Mouse (Mus musculus): ENCODE measurements around the gene Copb1. TPM values are rescaled to one million over a fixed set of nuclear protein-coding genes. Genes with fewer than 3 reads are reported as not detected.

Copb1 gene
- total RNA-seq (2015) (142 and 161 TPM in 2 replicates), total RNA-seq (2017) (82.5 and 85.9 TPM in 2 replicates)

- peak; percentile 98 for ATAC-seq (ENCODE audit: poor library complexity, severe bottlenecking)
These were observed at the start of gene Copb1 for GRCm38 (mm10) chr7:114253885-114254833. Gene Copb1 (minus strand): TSS chr7:114254711.

GRCm38 (mm10) chr7:114301293-114301782, 46.8 kb upstream of the Copb1 start:
- ATAC-seq (ENCODE audit: poor library complexity, severe bottlenecking): peak; percentile 62

DNA sequence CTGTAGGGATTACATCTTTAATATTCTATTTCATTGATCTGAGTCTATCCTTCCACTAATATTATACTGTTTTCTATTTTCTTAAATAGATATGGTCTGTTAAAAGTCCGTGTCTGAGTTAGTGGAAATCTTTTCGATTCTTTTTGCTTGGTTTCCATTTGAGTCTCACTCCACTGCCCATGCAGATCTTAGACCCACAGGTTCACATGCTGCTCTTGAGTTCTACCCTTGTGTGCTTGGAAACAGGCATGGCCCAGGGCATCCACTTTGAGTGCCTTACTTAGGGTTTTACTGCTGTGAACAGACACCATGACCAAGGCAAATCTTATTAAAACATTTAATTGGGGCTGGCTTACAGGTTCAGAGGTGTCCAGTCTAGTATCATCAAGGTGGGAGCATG, 46.3 kb upstream of the Copb1 start:
- ATAC-seq (ENCODE audit: poor library complexity, severe bottlenecking): no peak

DNA sequence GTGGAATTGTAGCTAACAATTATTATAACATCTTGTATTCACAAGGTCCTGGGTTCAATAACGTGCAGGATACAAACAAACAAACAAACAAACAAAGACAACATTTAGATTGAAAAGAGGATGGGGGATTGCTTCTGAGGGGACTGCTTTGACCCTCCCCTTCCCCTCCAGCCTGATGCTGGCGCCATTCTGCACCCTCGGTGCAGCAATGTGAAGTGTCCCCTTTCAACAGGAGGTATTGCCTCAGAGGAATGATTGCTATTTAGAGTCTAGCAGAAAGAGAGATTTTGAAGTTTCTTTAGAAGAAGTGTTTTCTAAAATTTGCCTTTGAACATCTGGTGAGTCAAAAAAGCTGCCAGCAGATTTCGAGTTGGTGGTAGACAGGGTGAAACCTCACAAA, 44.7 kb upstream of the Copb1 start:
- ATAC-seq (ENCODE audit: poor library complexity, severe bottlenecking): no peak

DNA sequence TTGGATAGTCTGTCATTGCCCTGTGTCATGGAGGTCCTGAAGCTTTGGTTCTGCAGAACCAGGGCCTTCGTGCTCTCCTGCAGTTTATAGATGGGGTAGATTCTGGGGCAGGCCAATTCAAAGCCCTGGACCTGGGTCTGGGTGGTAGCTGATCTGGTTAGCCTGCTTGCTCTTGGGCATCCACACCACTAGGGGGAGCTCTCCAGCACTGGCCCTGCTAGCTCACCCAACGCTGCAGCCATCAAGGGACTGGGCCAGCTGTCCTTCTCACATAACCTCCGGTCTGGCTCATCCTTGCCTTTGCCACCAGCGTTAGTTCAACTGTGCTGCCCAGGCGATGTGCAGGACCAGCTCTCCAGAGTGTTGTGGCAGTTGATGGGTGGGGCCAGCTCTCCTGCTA, 40.2 kb upstream of the Copb1 start:
- ATAC-seq (ENCODE audit: poor library complexity, severe bottlenecking): no peak

- no peak for ATAC-seq (ENCODE audit: poor library complexity, severe bottlenecking)
These were observed 39.4 kb upstream of the Copb1 start for GRCm38 (mm10) chr7:114293903-114294302.

- peak; percentile 71 for ATAC-seq (ENCODE audit: poor library complexity, severe bottlenecking)
These were observed 38.0 kb upstream of the Copb1 start for GRCm38 (mm10) chr7:114292501-114292971.

DNA sequence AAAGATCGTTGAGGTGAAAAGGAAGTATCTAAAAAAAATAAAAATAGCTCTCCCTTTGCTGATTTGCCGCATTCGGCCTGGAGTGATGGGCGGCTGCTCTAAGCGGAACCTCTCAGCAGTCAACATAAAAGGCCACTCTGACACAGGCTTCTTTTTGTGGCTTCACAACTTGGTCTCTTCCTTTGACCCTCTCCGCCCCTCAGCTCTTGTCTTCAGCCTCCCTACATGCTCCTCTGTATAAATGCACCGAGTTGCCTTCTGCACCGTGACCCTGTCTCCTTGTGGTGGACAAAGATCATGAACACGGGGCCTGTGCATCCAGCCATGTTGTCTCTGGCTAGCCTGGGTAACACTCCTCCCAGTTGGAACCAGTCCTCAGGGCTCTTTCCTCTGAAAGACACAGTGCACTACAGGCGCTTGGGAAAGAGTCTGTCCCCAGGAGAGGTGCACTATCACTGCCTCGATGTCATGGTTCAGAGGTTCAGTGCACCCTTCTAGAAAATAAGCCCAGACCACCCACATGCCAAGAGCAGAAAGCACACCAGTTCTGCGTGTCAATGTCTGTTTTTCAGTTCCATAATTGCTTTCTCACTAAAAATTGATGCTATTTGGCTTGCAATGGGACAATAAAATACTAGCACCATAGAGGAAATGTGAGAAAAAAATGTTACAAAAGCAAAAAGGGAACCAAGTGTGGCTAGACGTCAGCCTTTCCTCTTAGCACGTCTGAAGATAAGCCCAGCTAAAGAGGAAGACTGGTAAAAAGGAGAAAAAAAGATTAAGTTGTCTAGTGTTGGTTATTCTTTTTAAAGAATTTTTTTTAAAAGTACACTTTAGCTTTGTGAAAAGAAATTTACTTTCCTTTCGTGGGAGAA, 37.2 kb upstream of the Copb1 start:
- ATAC-seq (ENCODE audit: poor library complexity, severe bottlenecking): peak; percentile 70

- no peak for ATAC-seq (ENCODE audit: poor library complexity, severe bottlenecking)
These were observed 35.6 kb upstream of the Copb1 start for GRCm38 (mm10) chr7:114290078-114290506.

GRCm38 (mm10) chr7:114284296-114284910, 29.9 kb upstream of the Copb1 start:
- ATAC-seq (ENCODE audit: poor library complexity, severe bottlenecking): no peak

GRCm38 (mm10) chr7:114283006-114283405, 28.5 kb upstream of the Copb1 start:
- ATAC-seq (ENCODE audit: poor library complexity, severe bottlenecking): no peak

DNA sequence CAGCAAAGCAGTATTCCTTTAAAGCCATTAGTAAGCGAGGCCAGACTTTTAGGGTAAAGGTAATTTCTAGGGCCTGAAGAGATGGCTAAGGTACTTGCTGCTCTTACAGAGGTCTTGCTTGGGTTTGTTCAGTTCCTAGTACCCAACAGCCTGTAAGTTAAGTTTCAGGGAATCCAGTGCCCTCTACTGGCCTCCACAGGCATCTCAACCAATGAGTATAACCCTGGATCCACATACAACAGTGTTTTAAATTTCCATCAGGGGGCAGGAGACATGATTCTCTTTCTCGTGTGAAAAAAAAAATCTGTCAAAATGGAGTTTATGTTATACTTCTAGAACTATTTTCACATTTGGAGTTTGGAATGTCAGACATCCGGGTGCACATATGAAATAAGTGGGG, 27.2 kb upstream of the Copb1 start:
- ATAC-seq (ENCODE audit: poor library complexity, severe bottlenecking): peak; percentile 97

GRCm38 (mm10) chr7:114276005-114276752, 21.7 kb upstream of the Copb1 start, which contains the start of gene Psma1:
Gene Psma1 (minus strand): TSS chr7:114276118.
- ATAC-seq (ENCODE audit: poor library complexity, severe bottlenecking): peak; percentile 93

GRCm38 (mm10) chr7:114275372-114276004, 21.0 kb upstream of the Copb1 start:
- ATAC-seq (ENCODE audit: poor library complexity, severe bottlenecking): peak; percentile 66

- peak; percentile 30; the same call in 1 of the 2 replicates for ATAC-seq (ENCODE audit: poor library complexity, severe bottlenecking)
These were observed 13.9 kb upstream of the Copb1 start for GRCm38 (mm10) chr7:114268446-114268845.

GRCm38 (mm10) chr7:114251684-114252083, 2.8 kb downstream of the Copb1 start:
- no peak for ATAC-seq (ENCODE audit: poor library complexity, severe bottlenecking)

DNA sequence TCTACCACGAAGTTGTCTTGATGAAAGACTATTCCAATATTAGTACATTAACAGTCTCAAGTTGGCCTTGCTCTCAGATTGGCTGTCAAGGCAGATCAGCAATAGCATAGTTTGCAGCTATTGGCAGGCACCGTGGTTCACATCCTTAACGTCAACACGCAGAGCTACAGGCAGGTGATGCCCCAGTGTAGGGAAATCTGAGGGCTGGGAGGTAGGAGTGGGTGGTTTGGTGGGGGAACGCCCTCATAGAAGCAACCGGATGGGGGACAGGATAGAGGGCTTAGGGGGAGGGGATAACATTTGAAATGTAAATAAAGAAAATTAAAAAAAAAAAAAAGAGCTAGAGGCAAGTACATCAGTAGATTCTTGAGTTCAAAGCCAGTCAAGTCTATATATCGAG, 20.5 kb downstream of the Copb1 start:
- no peak for ATAC-seq (ENCODE audit: poor library complexity, severe bottlenecking)

GRCm38 (mm10) chr7:114232982-114233381, 21.5 kb downstream of the Copb1 start:
- ATAC-seq (ENCODE audit: poor library complexity, severe bottlenecking): no peak

GRCm38 (mm10) chr7:114231857-114232256, 22.7 kb downstream of the Copb1 start:
- no peak for ATAC-seq (ENCODE audit: poor library complexity, severe bottlenecking)

Measured in megakaryocyte, adult 5-6 weeks (primary cell).